Mouse (Mus musculus) ES-E14 (cell line): ENCODE measurements around the gene Hnrnpul2. TPM values are rescaled to one million over a fixed set of nuclear protein-coding genes. Genes with fewer than 3 reads are reported as not detected.

Source experiments
- DNase-seq: peaks from one replicate; pipeline ENCODE4 v3.0.0-alpha.2; 2013; ENCODE audit warnings: low read depth, low spot score
- H3K27ac ChIP-seq: 2 replicates; pipeline ENCODE4 v1.5.1; 2012; ENCODE audit warnings: low read depth, mild to moderate bottlenecking, low read length, moderate library complexity, mixed read lengths; ENCODE audit not compliant: poor library complexity, insufficient read depth, severe bottlenecking
- H3K36me3 ChIP-seq: 2 replicates; pipeline ENCODE4 v1.6.1; 2012; ENCODE audit warnings: mild to moderate bottlenecking, low read length, moderate library complexity, mixed read lengths; ENCODE audit not compliant: control insufficient read depth, poor library complexity, insufficient read depth, severe bottlenecking
- H3K4me1 ChIP-seq, 2 experiments: fragments of 150-350 bp in 1 of 2; sonication (generic) in 1 of 2; 2 replicates each; pipeline ENCODE4 v1.6.1; 2012; ENCODE audit warnings: low read length in 2 of 2, mild to moderate bottlenecking in 1 of 2, mixed read lengths in 1 of 2; ENCODE audit not compliant: control insufficient read depth in 2 of 2, insufficient read depth in 2 of 2, poor library complexity in 1 of 2
- H3K4me3 ChIP-seq, 2 experiments: fragments of 150-350 bp in 1 of 2; sonication (generic) in 1 of 2; 2 replicates each; pipeline ENCODE4 v1.5.1; 2012; ENCODE audit warnings: low read length in 2 of 2, low read depth in 1 of 2, mild to moderate bottlenecking in 1 of 2, mixed read lengths in 1 of 2; ENCODE audit not compliant: insufficient read depth in 1 of 2, poor library complexity in 1 of 2, severe bottlenecking in 1 of 2
- H3K9ac ChIP-seq: 2 replicates; pipeline ENCODE4 v1.6.1; 2012; ENCODE audit warnings: low read depth, mild to moderate bottlenecking, low read length, mixed read lengths; ENCODE audit not compliant: poor library complexity, insufficient read depth, severe bottlenecking
- H3K9me3 ChIP-seq: fragments of 150-350 bp; sonication (generic); 2 replicates; pipeline ENCODE4 v1.6.1; 2012; ENCODE audit warnings: low read depth, mild to moderate bottlenecking, low read length; ENCODE audit not compliant: control insufficient read depth, insufficient read depth
- CHD2 ChIP-seq: IDR thresholded peaks from 2 replicates; pipeline ENCODE4 v1.6.1; 2014; ENCODE audit warnings: mild to moderate bottlenecking, low read depth, low read length, inconsistent platforms
- HCFC1 ChIP-seq: IDR thresholded peaks from 2 replicates; pipeline ENCODE4 v1.6.1; 2012; ENCODE audit warnings: low read length, inconsistent platforms, borderline replicate concordance; ENCODE audit not compliant: insufficient read depth
- MAFK ChIP-seq: IDR thresholded peaks from 2 replicates; pipeline ENCODE4 v1.6.1; 2014; ENCODE audit warnings: mild to moderate bottlenecking, low read depth, low read length, inconsistent platforms; ENCODE audit not compliant: insufficient read depth
- ZC3H11A ChIP-seq: IDR thresholded peaks from 2 replicates; pipeline ENCODE4 v1.6.1; 2012; ENCODE audit warnings: low read depth, mild to moderate bottlenecking, inconsistent platforms, low read length, borderline replicate concordance
- ZNF384 ChIP-seq: IDR thresholded peaks from 2 replicates; pipeline ENCODE4 v1.6.1; 2012; ENCODE audit warnings: low read depth, low read length, inconsistent platforms
- in situ Hi-C, 2 experiments: fragments of 600-800 bp; cut with MboI; formaldehyde crosslinking; loops; one replicate each; pipeline ENCODE4 v1.15.1; 2025; ENCODE audit warnings: low sequenced_read_pairs in 2 of 2, inconsistent platforms in 1 of 2; ENCODE audit not compliant: unreplicated experiment in 2 of 2
- total RNA-seq: library from RNA; depleted of rRNA; stranded (reverse); fragments of 300-350 nt; gene quantifications from 2 replicates; pipeline ENCODE4 v1.2.3, GENCODE M21; 2012; rRNA removed

Hnrnpul2 gene
- total RNA-seq, 1 experiment, result 48.5 TPM

- H3K9ac ChIP-seq, result peak overlapping the region; percentile 69; the same call in 1 of the 2 replicates
- TF ChIP-seq MAFK, result no peak
- no peak for TF ChIP-seq HCFC1
- TF ChIP-seq ZNF384, result no peak
- no peak for TF ChIP-seq CHD2
- no peak for TF ChIP-seq ZC3H11A
- DNase-seq, result no peak
- no peak overlapping the region; the same call in 1 of the 2 replicates for H3K27ac ChIP-seq
- H3K4me3 ChIP-seq, result peak overlapping the region; percentile 82 to 96; a peak in 3 of 4 replicates
- H3K9me3 ChIP-seq, result no peaks in the 10 kb centered on the region
- in situ Hi-C loops, result no loop called here
- H3K4me1 ChIP-seq, result 0 out of 4 replicates have a peak, but pooled peaks cover 0 to 3% of the 10 kb centered on the region in 2 experiments
- no peaks in the 10 kb centered on the region; the same call in 1 of the 2 replicates for H3K36me3 ChIP-seq
These were observed 61.2 kb downstream of the Hnrnpul2 start for GRCm38 (mm10) chr19:8881034-8881392.

- no peaks in the 10 kb centered on the region for H3K9me3 ChIP-seq
- H3K27ac ChIP-seq, result no peak within 1 kb of the TSS
- peaks cover 4% of the 10 kb centered on the region for H3K36me3 ChIP-seq
- DNase-seq, result no peak
- in situ Hi-C loops, result no loop called here
- no peak within 1 kb of the TSS for H3K9ac ChIP-seq
- TF ChIP-seq ZC3H11A (no peak), ZNF384 (no peak), HCFC1 (no peak), CHD2 (no peak), MAFK (no peak)
- no peak within 1 kb of the TSS for H3K4me3 ChIP-seq
- H3K4me1 ChIP-seq, result peaks cover 0 to 3% of the 10 kb centered on the region in 2 experiments; a peak in 1 of 4 replicates
These were observed 63.8 kb downstream of the Hnrnpul2 start, which contains the start of the genes Lbhd1 and Gm49403 for GRCm38 (mm10) chr19:8883616-8884015. Gene Lbhd1 (plus strand): TSS chr19:8883732. Gene Gm49403 (plus strand): TSS chr19:8883930.

Other genes with a start within 250 kb of the Hnrnpul2 start
- not detected in 2 replicates for gene Slc22a8, start 228.8 kb upstream of the Hnrnpul2 start, total RNA-seq
- gene Slc22a6, start 202.0 kb upstream of the Hnrnpul2 start, total RNA-seq, result not detected in 2 replicates
- gene Chrm1, start 156.2 kb upstream of the Hnrnpul2 start, total RNA-seq, result 0.04 and 0.11 TPM in 2 replicates
- 354 and 566 TPM in 2 replicates for gene Slc3a2, start 96.6 kb upstream of the Hnrnpul2 start, total RNA-seq
- gene Wdr74, start 84.2 kb upstream of the Hnrnpul2 start, total RNA-seq, result 173 and 180 TPM in 2 replicates
- gene 1700092M07Rik, start 79.3 kb upstream of the Hnrnpul2 start, total RNA-seq, result 8.5 and 8.9 TPM in 2 replicates
- gene Stx5a, start 78.6 kb upstream of the Hnrnpul2 start, total RNA-seq, result 66.3 and 73.2 TPM in 2 replicates
- 99.5 and 101 TPM in 2 replicates for gene Nxf1, start 62.9 kb upstream of the Hnrnpul2 start, total RNA-seq
- gene Tmem223, start 49.0 kb upstream of the Hnrnpul2 start, total RNA-seq, result 77.3 and 125 TPM in 2 replicates
- 45.9 and 51.2 TPM in 2 replicates for gene Tmem179b, start 45.5 kb upstream of the Hnrnpul2 start, total RNA-seq
- gene Taf6l, start 33.6 kb upstream of the Hnrnpul2 start, total RNA-seq, result 28.6 and 29.4 TPM in 2 replicates
- gene Polr2g, start 21.4 kb upstream of the Hnrnpul2 start, total RNA-seq, result 113 and 144 TPM in 2 replicates
- 3.4 TPM in 2 replicates for gene Zbtb3, start 17.5 kb upstream of the Hnrnpul2 start, total RNA-seq
- gene Ttc9c, start 677 bp upstream of the Hnrnpul2 start, total RNA-seq, result 42.6 and 47.5 TPM in 2 replicates
- gene AC129217.1, start 9.8 kb downstream of the Hnrnpul2 start, total RNA-seq, result 1.4 and 2.7 TPM in 2 replicates
- gene Bscl2, start 17.5 kb downstream of the Hnrnpul2 start, total RNA-seq, result 62.6 and 79.6 TPM in 2 replicates
- 4.5 TPM in 2 replicates for gene Gng3, start 19.2 kb downstream of the Hnrnpul2 start, total RNA-seq
- gene Lrrn4cl, start 30.8 kb downstream of the Hnrnpul2 start, total RNA-seq, result 1.3 and 2.4 TPM in 2 replicates
- gene Ubxn1, start 51.5 kb downstream of the Hnrnpul2 start, total RNA-seq, result 207 and 220 TPM in 2 replicates
- 75.3 and 83.4 TPM in 2 replicates for gene Uqcc3, start 60.9 kb downstream of the Hnrnpul2 start, total RNA-seq
- gene Lbhd1, start 63.7 kb downstream of the Hnrnpul2 start, total RNA-seq, result 11.0 and 14.3 TPM in 2 replicates
- not detected in 2 replicates for gene Gm49403, start 63.9 kb downstream of the Hnrnpul2 start, total RNA-seq
- gene 1810009A15Rik, start 68.8 kb downstream of the Hnrnpul2 start, total RNA-seq, result 146 and 214 TPM in 2 replicates
- not detected in 2 replicates for gene Gm49416, start 68.9 kb downstream of the Hnrnpul2 start, total RNA-seq
- 54.0 and 59.3 TPM in 2 replicates for gene Ints5, start 73.0 kb downstream of the Hnrnpul2 start, total RNA-seq
- 321 and 436 TPM in 2 replicates for gene Ganab, start 78.1 kb downstream of the Hnrnpul2 start, total RNA-seq
- gene B3gat3, start 100.4 kb downstream of the Hnrnpul2 start, total RNA-seq, result 30.4 and 36.8 TPM in 2 replicates
- gene Rom1, start 109.3 kb downstream of the Hnrnpul2 start, total RNA-seq, result 3.6 and 4.0 TPM in 2 replicates
- 20.6 and 22.2 TPM in 2 replicates for gene Eml3, start 109.5 kb downstream of the Hnrnpul2 start, total RNA-seq
- gene Mta2, start 121.9 kb downstream of the Hnrnpul2 start, total RNA-seq, result 89.8 and 92.9 TPM in 2 replicates
- gene Tut1, start 133.8 kb downstream of the Hnrnpul2 start, total RNA-seq, result 42.6 and 49.6 TPM in 2 replicates
- 1,417 and 1,811 TPM in 2 replicates for gene Eef1g, start 147.0 kb downstream of the Hnrnpul2 start, total RNA-seq
- gene Ahnak, start 169.3 kb downstream of the Hnrnpul2 start, total RNA-seq, result 102 and 155 TPM in 2 replicates